12 mouse cellular contexts compared by ENCODE assay signal in genomic region chr10:127590831-127591451, GRCm38 (mm10). TPM values are rescaled to one million over a fixed set of nuclear protein-coding genes. Genes with fewer than 3 reads are reported as not detected.
A peak's percentile ranks its signal among the peaks of the same experiment; 100 is the strongest.
DNase-seq lines count a peak whose midpoint lies in the region; ATAC-seq and TF ChIP-seq lines count a peak whose summit lies in the region.
"Had no signal": no experiment of that assay in that cellular context is flagged by ENCODE, and none has a peak within 500 bp of the region (broad histone marks: within the 10 kb centered on the region; RNA-seq: fewer than 3 reads in every experiment).

No protein-coding gene starts in this region.

- no peak overlapping the region for H3K27ac ChIP-seq in kidney, embryonic 16.5 days (ENCODE audit: low read length)
- H3K27ac ChIP-seq in ES-Bruce4 (ENCODE audit: insufficient read depth, low read length) = peak overlapping the region; percentile 85
- H3K27ac ChIP-seq in limb, embryonic 10.5 days = peak overlapping the region; percentile 26
- H3K27ac ChIP-seq: limb, embryonic 12.5 days had no signal

- DNase-seq in kidney, postnatal 10 days = no peak
- DNase-seq in ZHBTc4 (ENCODE audit: low read depth, low spot score) = peak; percentile 60
- DNase-seq in limb, embryonic 10.5 days (ENCODE audit: low spot score) = no peak
- no peak for DNase-seq in kidney, postnatal 4 days
- no peak for DNase-seq in left cerebral cortex, postnatal 4 days
- DNase-seq: cerebellum, adult 11 months had no signal

- WGBS in kidney, embryonic 16.5 days = 85% methylated on average over 7 of the region's 7 CpGs
- 85% methylated on average over 7 of the region's 7 CpGs for WGBS in limb, embryonic 10.5 days

- H3K36me3 ChIP-seq in kidney, embryonic 16.5 days (ENCODE audit: insufficient read depth, low read length) = peaks cover 17% of the 10 kb centered on the region
- H3K36me3 ChIP-seq in ES-Bruce4 (ENCODE audit: control insufficient read depth, insufficient read depth, low read length, poor library complexity, severe bottlenecking) = no peaks in the 10 kb centered on the region
- H3K36me3 ChIP-seq in limb, embryonic 10.5 days = peaks cover 99% of the 10 kb centered on the region

- H3K27me3 ChIP-seq in kidney, embryonic 16.5 days (ENCODE audit: insufficient read depth, low read length) = no peaks in the 10 kb centered on the region
- no peaks in the 10 kb centered on the region for H3K27me3 ChIP-seq in ES-Bruce4 (ENCODE audit: control insufficient read depth, insufficient read depth, low read length, poor library complexity, severe bottlenecking)
- no peaks in the 10 kb centered on the region for H3K27me3 ChIP-seq in limb, embryonic 10.5 days (ENCODE audit: low read depth, poor library complexity, severe bottlenecking)
- H3K27me3 ChIP-seq: limb, embryonic 12.5 days had no signal

- peak; percentile 73 for TF ChIP-seq EP300 in ES-Bruce4 (IDR thresholded peaks at IDR 0.05; ENCODE audit: insufficient read depth, low read depth, low read length)

- no peak for TF ChIP-seq CTCF in ES-Bruce4 (IDR thresholded peaks at IDR 0.05; ENCODE audit: low read depth, low read length)

- no peak overlapping the region for H3K4me3 ChIP-seq in kidney, embryonic 16.5 days (ENCODE audit: low read length)
- no peak overlapping the region for H3K4me3 ChIP-seq in ES-Bruce4 (ENCODE audit: low read depth, low read length)
- no peak overlapping the region for H3K4me3 ChIP-seq in limb, embryonic 10.5 days
- H3K4me3 ChIP-seq: limb, embryonic 12.5 days; myocyte had no signal

- H3K4me2 ChIP-seq in kidney, embryonic 16.5 days (replicated peaks; ENCODE audit: low read depth, low read length) = no peak overlapping the region
- H3K4me2 ChIP-seq: limb, embryonic 12.5 days had no signal

- H3K9ac ChIP-seq in kidney, embryonic 16.5 days (replicated peaks; ENCODE audit: low read length) = no peak overlapping the region
- H3K9ac ChIP-seq in ES-Bruce4 (ENCODE audit: low read depth, poor library complexity, severe bottlenecking) = peak overlapping the region; percentile 17
- H3K9ac ChIP-seq: limb, embryonic 12.5 days had no signal

- peaks cover 28% of the 10 kb centered on the region for H3K4me1 ChIP-seq in kidney, embryonic 16.5 days (ENCODE audit: insufficient read depth, low read length)
- H3K4me1 ChIP-seq in ES-Bruce4 (ENCODE audit: control insufficient read depth, insufficient read depth, low read length) = peaks cover 18% of the 10 kb centered on the region
- peaks cover 16% of the 10 kb centered on the region for H3K4me1 ChIP-seq in limb, embryonic 10.5 days
- H3K4me1 ChIP-seq: limb, embryonic 12.5 days had no signal

- intact Hi-C loops in left cerebral cortex, postnatal 4 days (cut with DNase I) = no loop called here

- no peak for TF ChIP-seq POLR2A in ES-Bruce4 (IDR thresholded peaks at IDR 0.05; ENCODE audit: insufficient read depth, low read length)

- peak; percentile 5; the same call in 1 of the 2 replicates for ATAC-seq in kidney, embryonic 16.5 days (ENCODE audit: low FRiP score, low TSS enrichment)
- ATAC-seq in activated CD4-positive, CD25-positive, alpha-beta regulatory T cell, adult 4 months = no peak
- ATAC-seq: inflammation-experienced regulatory T-cells, adult 6 months had no signal

- no peaks in the 10 kb centered on the region for H3K9me3 ChIP-seq in kidney, embryonic 16.5 days (ENCODE audit: low read length)
- no peaks in the 10 kb centered on the region for H3K9me3 ChIP-seq in ES-Bruce4 (replicated peaks; ENCODE audit: control insufficient read depth, insufficient read depth, low read length, poor library complexity, severe bottlenecking)
- H3K9me3 ChIP-seq in limb, embryonic 10.5 days (replicated peaks) = no peaks in the 10 kb centered on the region
- H3K9me3 ChIP-seq: limb, embryonic 12.5 days had no signal

RNA-seq across cellular contexts. Expression of gene Lrp1, which starts 30.0 kb away (rescaled TPM):
- 70.9 and 71.7 TPM in 2 replicates for polyA plus RNA-seq in kidney, embryonic 16.5 days (2015; fragmentation: Nextera tagmentation; extraction: Ambion mirVana)
- 36.3 and 41.3 TPM in 2 replicates for polyA plus RNA-seq in ES-Bruce4 (2011; ENCODE audit: insufficient read depth, insufficient read length, low read depth, missing spikeins)
- 48.6 and 67.8 TPM in 2 replicates for polyA plus RNA-seq in limb, embryonic 10.5 days (2016; fragmentation: Nextera tagmentation; extraction: Ambion mirVana)
- polyA plus RNA-seq in activated CD4-positive, CD25-positive, alpha-beta regulatory T cell, adult 4 months (2017; shearing (Covaris generic)) = under 1 TPM in 1 of 2 experiments, not detected in 1; 0.57 TPM
- 100 to 1,000 TPM; 286 to 296 TPM for total RNA-seq in left cerebral cortex, postnatal 4 days (2021)

RNA-seq across cellular contexts. Expression of gene Stat6, which starts 51.8 kb away (rescaled TPM):
- polyA plus RNA-seq in kidney, embryonic 16.5 days (2015; fragmentation: Nextera tagmentation; extraction: Ambion mirVana) = 33.8 and 37.4 TPM in 2 replicates
- 28.2 and 32.9 TPM in 2 replicates for polyA plus RNA-seq in ES-Bruce4 (2011; ENCODE audit: insufficient read depth, insufficient read length, low read depth, missing spikeins)
- 8.4 and 9.7 TPM in 2 replicates for polyA plus RNA-seq in limb, embryonic 10.5 days (2016; fragmentation: Nextera tagmentation; extraction: Ambion mirVana)
- polyA plus RNA-seq in activated CD4-positive, CD25-positive, alpha-beta regulatory T cell, adult 4 months (2017; shearing (Covaris generic)) = 100 to 1,000 TPM; 119 to 157 TPM
- 1 to 10 TPM; 6.0 to 6.1 TPM for total RNA-seq in left cerebral cortex, postnatal 4 days (2021)

RNA-seq across cellular contexts. Expression of gene Nxph4, which starts 56.6 kb away (rescaled TPM):
- polyA plus RNA-seq in kidney, embryonic 16.5 days (2015; fragmentation: Nextera tagmentation; extraction: Ambion mirVana) = 1.8 and 2.3 TPM in 2 replicates
- 0.79 TPM in 1 of 2 replicates, not detected in the other for polyA plus RNA-seq in ES-Bruce4 (2011; ENCODE audit: insufficient read depth, insufficient read length, low read depth, missing spikeins)
- polyA plus RNA-seq in limb, embryonic 10.5 days (2016; fragmentation: Nextera tagmentation; extraction: Ambion mirVana) = 0.54 and 1.0 TPM in 2 replicates
- polyA plus RNA-seq in activated CD4-positive, CD25-positive, alpha-beta regulatory T cell, adult 4 months (2017; shearing (Covaris generic)) = not detected
- total RNA-seq in left cerebral cortex, postnatal 4 days (2021) = 10 to 100 TPM; 12.9 to 14.4 TPM
- polyA plus RNA-seq: inflammation-experienced regulatory T-cells, adult 6 months had no signal

Comparison
In these comparisons a context has a peak if more than half of its experiments do, and no peak if none do; other contexts are left out.
1. RNA of gene Lrp1, which starts 30.0 kb away (polyA plus RNA-seq): 70.9 to 71.7 TPM in kidney, embryonic 16.5 days, 48.6 to 67.8 TPM in limb, embryonic 10.5 days and 36.3 to 41.3 TPM in ES-Bruce4; 0.57 TPM in activated CD4-positive, CD25-positive, alpha-beta regulatory T cell, adult 4 months; every median in the first group is over 10 times any median in the second.